Mouse (Mus musculus) erythroblast, embryonic 14.5 days (primary cell): ENCODE data around the gene Gm10097. TPM values are rescaled to one million over a fixed set of nuclear protein-coding genes. Genes with fewer than 3 reads are reported as not detected.

ENCODE experiments used
- H3K27me3 ChIP-seq: 2 replicates; pipeline ENCODE4 v1.6.1; 2012; ENCODE audit warnings: inconsistent platforms; ENCODE audit not compliant: control insufficient read depth
- H3K36me3 ChIP-seq: 2 replicates; pipeline ENCODE4 v1.6.1; 2012; ENCODE audit warnings: mild to moderate bottlenecking, inconsistent platforms; ENCODE audit not compliant: control insufficient read depth
- H3K4me1 ChIP-seq: 2 replicates; pipeline ENCODE4 v1.6.1; 2012; ENCODE audit warnings: inconsistent platforms; ENCODE audit not compliant: control insufficient read depth
- H3K4me3 ChIP-seq: replicated peaks from 2 replicates; pipeline ENCODE3; 2012; ENCODE audit warnings: moderate library complexity, mild to moderate bottlenecking, inconsistent platforms
- H3K9me3 ChIP-seq: 2 replicates; pipeline ENCODE4 v1.6.1; 2012; ENCODE audit warnings: low read length, inconsistent platforms, mixed read lengths; ENCODE audit not compliant: control insufficient read depth
- GATA1 ChIP-seq: IDR thresholded peaks from 2 replicates; pipeline ENCODE4 v1.6.1; 2012; ENCODE audit warnings: low read length, inconsistent platforms, mixed read lengths
- TAL1 ChIP-seq: IDR thresholded peaks from 3 replicates; pipeline ENCODE4 v1.6.1; 2012; ENCODE audit warnings: low read length, inconsistent platforms, mixed read lengths
- polyA plus RNA-seq: library from polyadenylated mRNA; stranded (reverse); fragments of >175 nt; gene quantifications from 2 replicates; pipeline ENCODE4 v1.2.3, GENCODE M21; 2012

The Gm10097 gene
- polyA plus RNA-seq, 1 experiment, result not detected

GRCm38 (mm10) chr10:5116155-5116554 lies 47.2 kb downstream of the Gm10097 start:
- H3K4me1 ChIP-seq, result no peaks in the 10 kb centered on the region
- no peak for TF ChIP-seq GATA1
- no peak for TF ChIP-seq TAL1
- no peaks in the 10 kb centered on the region for H3K27me3 ChIP-seq
- H3K9me3 ChIP-seq, result no peaks in the 10 kb centered on the region
- H3K4me3 ChIP-seq, result no peak overlapping the region
- peaks cover 38% of the 10 kb centered on the region for H3K36me3 ChIP-seq

GRCm38 (mm10) chr10:5116720-5117119 lies 47.7 kb downstream of the Gm10097 start:
- H3K9me3 ChIP-seq, result no peaks in the 10 kb centered on the region
- no peaks in the 10 kb centered on the region for H3K4me1 ChIP-seq
- no peaks in the 10 kb centered on the region for H3K27me3 ChIP-seq
- no peak overlapping the region for H3K4me3 ChIP-seq
- H3K36me3 ChIP-seq, result peaks cover 34% of the 10 kb centered on the region
- TF ChIP-seq GATA1 (no peak), TAL1 (no peak)
